Mouse (Mus musculus): Measurements from ENCODE around the gene Ndufv1. TPM values are rescaled to one million over a fixed set of nuclear protein-coding genes. Genes with fewer than 3 reads are reported as not detected.
A peak's percentile ranks its signal among the peaks of the same experiment; 100 is the strongest.

Gene Ndufv1
- polyA plus RNA-seq, 1 experiment from 2014 or later: 407 TPM

DNA sequence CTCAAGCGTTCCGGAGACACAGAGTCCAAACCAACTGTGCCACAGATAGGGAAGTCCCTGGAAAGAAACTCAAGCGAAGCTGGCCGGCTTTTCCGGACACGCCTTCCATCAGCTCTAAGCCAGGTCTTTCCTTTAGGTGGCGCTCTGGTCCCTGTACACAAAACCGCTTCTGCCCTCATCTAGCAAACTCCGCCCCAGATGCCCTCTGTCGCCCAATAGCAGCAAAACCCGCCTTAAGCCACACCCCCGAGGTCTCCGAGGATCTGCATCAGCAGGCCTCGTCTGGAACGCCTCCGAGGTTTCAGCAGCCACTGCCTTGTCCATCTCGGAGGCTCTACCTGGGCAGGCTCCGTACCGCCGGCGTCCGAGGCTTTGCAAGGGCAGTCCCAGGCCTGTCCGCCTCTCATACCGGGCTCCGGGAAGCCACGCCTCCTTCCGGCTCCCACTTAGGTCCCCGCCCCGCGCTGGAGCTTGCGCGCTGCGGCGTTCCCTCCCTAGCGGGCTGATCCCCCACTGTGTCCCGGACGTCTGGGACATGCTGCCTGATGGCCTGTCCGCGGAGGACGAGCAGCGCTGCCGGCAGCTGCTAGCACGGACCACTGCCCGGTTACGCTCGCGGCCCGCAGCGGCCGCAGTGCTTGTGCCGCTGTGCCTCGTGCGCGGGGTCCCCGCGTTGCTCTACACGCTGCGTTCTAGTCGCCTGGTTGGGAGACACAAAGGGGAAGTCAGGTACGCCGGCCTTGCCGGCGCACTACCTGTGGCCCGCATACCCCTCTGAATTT is 12.3 kb downstream of the Ndufv1 start, which contains the start of the genes Nudt8 and Gm49405:
Nudt8 (plus strand) TSS at position 462 of the 782 bp plus-strand sequence.
Gm49405 (plus strand) TSS at position 508 of the 782 bp plus-strand sequence.
- H3K9ac ChIP-seq: peak within 1 kb of the TSS; percentile 95
- 0 out of 2 replicates have a peak, but pooled peaks cover 4% of the 10 kb centered on the region for H3K27me3 ChIP-seq (replicated peaks)
- peaks cover 52% of the 10 kb centered on the region for H3K4me1 ChIP-seq
- peak within 1 kb of the TSS; percentile 98 for H3K27ac ChIP-seq (replicated peaks)
- H3K4me2 ChIP-seq: peak within 1 kb of the TSS; percentile 93
- ATAC-seq (ENCODE audit: extremely low read depth, insufficient number of reproducible peaks, low FRiP score, low TSS enrichment): peak; percentile 85
- H3K36me3 ChIP-seq: peaks cover 11% of the 10 kb centered on the region
- peak within 1 kb of the TSS; percentile 77 for H3K4me3 ChIP-seq
- H3K9me3 ChIP-seq: no peaks in the 10 kb centered on the region
- under 1% methylated on average over 64 of the region's 64 CpGs for WGBS

DNA sequence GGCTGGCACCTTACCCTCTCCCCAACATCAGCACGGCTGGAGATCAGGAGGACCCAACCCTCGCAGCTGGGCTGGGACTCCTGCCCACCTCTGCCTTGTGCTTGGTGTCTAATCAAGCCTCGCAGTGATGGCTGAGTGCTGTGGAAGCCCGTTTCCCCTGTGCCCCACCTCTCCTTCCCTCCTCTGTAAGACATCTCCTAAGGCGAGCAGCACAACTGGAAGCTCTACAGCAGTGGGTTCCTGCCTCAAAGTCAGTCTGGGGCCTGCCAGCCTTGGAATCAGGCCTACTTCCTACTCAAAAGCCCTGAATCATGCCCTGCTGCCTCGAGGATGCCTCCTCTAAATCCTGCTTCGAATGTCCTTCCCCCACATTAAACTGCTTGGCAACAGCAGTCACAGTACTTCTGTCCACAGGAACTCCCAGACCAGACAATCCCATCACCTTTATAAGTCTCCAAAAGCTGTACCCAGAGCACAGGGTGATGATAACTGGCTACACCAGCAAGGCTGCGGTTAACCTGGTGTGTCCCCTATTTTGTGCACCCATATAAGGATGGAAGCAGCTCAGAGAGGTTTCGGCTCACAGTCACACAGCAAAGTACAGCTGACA is 13.4 kb downstream of the Ndufv1 start:
- H3K9me3 ChIP-seq: no peaks in the 10 kb centered on the region
- H3K9ac ChIP-seq: peak overlapping the region; percentile 81
- 84% methylated on average over 9 of the region's 9 CpGs for WGBS
- H3K4me3 ChIP-seq: peak overlapping the region; percentile 77
- no peak overlapping the region for H3K27ac ChIP-seq (replicated peaks)
- ATAC-seq (ENCODE audit: extremely low read depth, insufficient number of reproducible peaks, low FRiP score, low TSS enrichment): no peak
- H3K4me2 ChIP-seq: peak overlapping the region; percentile 93
- H3K36me3 ChIP-seq: 0 out of 2 replicates have a peak, but pooled peaks cover under 1% of the 10 kb centered on the region
- 0 out of 2 replicates have a peak, but pooled peaks cover 4% of the 10 kb centered on the region for H3K27me3 ChIP-seq (replicated peaks)
- peaks cover 42% of the 10 kb centered on the region for H3K4me1 ChIP-seq

DNA sequence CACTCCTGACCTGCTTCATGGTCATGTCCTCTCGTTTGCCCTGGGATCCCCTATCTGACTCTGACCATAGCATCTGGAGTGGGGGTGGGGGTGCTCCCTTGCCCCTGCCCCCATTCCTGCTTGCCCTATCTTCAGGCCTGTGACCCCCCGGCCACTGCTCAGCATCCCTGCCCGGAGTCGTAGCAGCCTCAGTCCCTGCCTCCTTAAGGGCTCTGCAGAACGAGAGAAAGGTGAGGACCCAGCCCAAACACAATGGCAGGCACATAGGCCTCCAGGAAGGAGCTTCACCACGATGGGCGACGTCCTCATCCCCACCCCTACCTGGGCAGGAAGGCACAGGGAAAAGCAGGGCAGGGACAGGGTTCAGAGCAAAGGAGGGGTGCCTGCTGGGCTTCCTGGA is 14.3 kb downstream of the Ndufv1 start:
- Histone ChIP-seq H3K27ac (replicated peaks) (no peak overlapping the region), H3K9me3 (no peaks in the 10 kb centered on the region), H3K36me3 (no peaks in the 10 kb centered on the region), H3K4me2 (no peak overlapping the region), H3K4me3 (no peak overlapping the region), H3K4me1 (peaks cover 33% of the 10 kb centered on the region), H3K9ac (no peak overlapping the region), H3K27me3 (replicated peaks) (peaks cover 4% of the 10 kb centered on the region; the same call in 1 of the 2 replicates)
- ATAC-seq (ENCODE audit: extremely low read depth, insufficient number of reproducible peaks, low FRiP score, low TSS enrichment): no peak
- 68% methylated on average over 8 of the region's 8 CpGs for WGBS

DNA sequence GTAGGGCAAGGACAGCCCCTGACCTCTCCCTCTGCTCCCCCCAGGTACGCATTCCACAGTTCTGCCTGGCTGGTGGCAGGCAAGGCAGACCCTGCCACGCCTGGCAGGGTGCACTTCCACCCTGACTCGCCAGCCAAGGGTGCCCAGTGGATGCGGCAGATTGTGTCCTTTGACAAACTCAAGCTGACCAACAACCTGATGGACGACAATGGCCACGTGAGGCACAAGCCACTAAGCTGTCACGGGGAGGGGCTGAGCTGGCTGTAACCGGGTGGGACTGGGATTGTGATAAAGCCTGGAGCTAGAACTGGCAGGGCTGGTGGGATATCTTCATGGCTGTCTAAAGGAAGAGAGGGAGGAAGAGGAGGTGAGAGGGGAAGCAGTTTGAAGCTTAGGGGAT is 15.4 kb downstream of the Ndufv1 start:
- no peaks in the 10 kb centered on the region for H3K9me3 ChIP-seq
- H3K9ac ChIP-seq: peak overlapping the region; percentile 6; the same call in 1 of the 2 replicates
- H3K4me1 ChIP-seq: peaks cover 24% of the 10 kb centered on the region
- H3K4me3 ChIP-seq: no peak overlapping the region
- no peak overlapping the region for H3K27ac ChIP-seq (replicated peaks)
- ATAC-seq (ENCODE audit: extremely low read depth, insufficient number of reproducible peaks, low FRiP score, low TSS enrichment): no peak
- no peaks in the 10 kb centered on the region for H3K36me3 ChIP-seq
- H3K27me3 ChIP-seq (replicated peaks): peaks cover 4% of the 10 kb centered on the region; the same call in 1 of the 2 replicates
- no peak overlapping the region for H3K4me2 ChIP-seq
- 45% methylated on average over 8 of the region's 8 CpGs for WGBS

DNA sequence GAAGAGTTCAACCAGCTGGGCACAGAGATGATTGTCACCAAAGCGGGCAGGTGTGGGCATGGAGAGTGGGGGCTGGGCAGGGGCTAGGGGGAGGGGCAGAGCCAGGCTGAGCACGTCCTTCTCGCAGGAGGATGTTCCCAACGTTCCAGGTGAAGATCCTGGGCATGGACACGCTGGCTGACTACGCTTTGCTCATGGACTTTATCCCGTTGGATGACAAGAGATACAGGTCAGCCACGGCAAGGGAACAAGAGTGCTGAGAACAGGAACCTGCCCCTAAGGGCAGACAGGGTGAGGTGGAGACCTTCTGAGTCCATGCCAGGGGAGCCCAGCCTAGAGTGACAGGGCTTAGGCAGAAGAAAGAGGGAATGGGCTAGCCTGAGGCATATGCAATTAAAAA is 15.9 kb downstream of the Ndufv1 start:
- H3K36me3 ChIP-seq: no peaks in the 10 kb centered on the region
- H3K4me2 ChIP-seq: no peak overlapping the region
- H3K9me3 ChIP-seq: no peaks in the 10 kb centered on the region
- H3K27ac ChIP-seq (replicated peaks): no peak overlapping the region
- 68% methylated on average over 8 of the region's 8 CpGs for WGBS
- no peak overlapping the region for H3K9ac ChIP-seq
- no peak for ATAC-seq (ENCODE audit: extremely low read depth, insufficient number of reproducible peaks, low FRiP score, low TSS enrichment)
- H3K4me1 ChIP-seq: peaks cover 19% of the 10 kb centered on the region
- H3K4me3 ChIP-seq: no peak overlapping the region
- H3K27me3 ChIP-seq (replicated peaks): peaks cover 4% of the 10 kb centered on the region; the same call in 1 of the 2 replicates

DNA sequence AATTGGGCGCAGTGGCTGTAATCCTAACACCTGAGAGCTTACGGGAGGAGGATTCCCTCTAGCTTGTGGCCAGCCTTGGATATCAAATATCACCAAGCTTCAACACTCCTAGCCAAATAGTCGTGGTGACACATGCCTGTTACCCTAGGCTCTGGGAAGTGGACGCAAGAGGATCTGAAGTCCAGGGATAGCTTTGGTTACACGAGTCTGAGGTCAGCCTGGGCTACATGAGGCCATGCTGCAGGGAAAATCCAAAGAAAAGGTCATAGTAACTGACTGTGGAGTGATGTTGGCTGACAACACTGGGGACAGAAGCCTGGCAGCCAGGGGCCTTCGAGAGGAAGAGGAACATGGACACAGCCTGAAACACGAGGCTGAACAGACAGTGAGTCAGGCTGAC is 16.5 kb downstream of the Ndufv1 start:
- peaks cover 13% of the 10 kb centered on the region for H3K4me1 ChIP-seq
- no peak overlapping the region for H3K27ac ChIP-seq (replicated peaks)
- peaks cover 4% of the 10 kb centered on the region; the same call in 1 of the 2 replicates for H3K27me3 ChIP-seq (replicated peaks)
- ATAC-seq (ENCODE audit: extremely low read depth, insufficient number of reproducible peaks, low FRiP score, low TSS enrichment): no peak
- WGBS: 57% methylated on average over 7 of the region's 7 CpGs
- H3K4me2 ChIP-seq: no peak overlapping the region
- no peaks in the 10 kb centered on the region for H3K9me3 ChIP-seq
- H3K4me3 ChIP-seq: no peak overlapping the region
- no peak overlapping the region for H3K9ac ChIP-seq
- no peaks in the 10 kb centered on the region for H3K36me3 ChIP-seq

DNA sequence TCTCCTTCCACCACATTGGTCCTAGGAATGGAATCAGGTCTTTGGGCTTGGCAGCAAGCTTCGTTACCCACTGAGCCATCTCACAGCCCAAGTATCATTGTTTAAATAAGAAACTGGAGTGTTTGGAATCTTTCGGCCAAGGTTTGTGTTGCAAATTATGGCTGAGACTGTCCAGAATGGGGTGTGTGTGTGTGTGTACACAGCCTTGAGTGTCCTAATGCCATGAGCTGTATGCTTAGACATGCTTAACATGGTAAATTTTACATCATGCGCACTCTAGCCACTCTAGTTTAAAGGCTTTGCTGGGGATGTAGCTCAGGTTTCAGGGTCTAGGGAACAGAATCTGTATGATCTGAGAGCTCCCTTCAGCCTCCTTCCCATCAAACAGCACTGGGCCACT is 17.1 kb downstream of the Ndufv1 start:
- Histone ChIP-seq H3K36me3 (no peaks in the 10 kb centered on the region), H3K4me3 (no peak overlapping the region), H3K27me3 (replicated peaks) (peaks cover 4% of the 10 kb centered on the region; the same call in 1 of the 2 replicates), H3K4me1 (peaks cover 9% of the 10 kb centered on the region), H3K4me2 (no peak overlapping the region), H3K9ac (no peak overlapping the region), H3K27ac (replicated peaks) (no peak overlapping the region), H3K9me3 (no peaks in the 10 kb centered on the region)
- 82% methylated on average over 3 of the region's 3 CpGs for WGBS
- no peak for ATAC-seq (ENCODE audit: extremely low read depth, insufficient number of reproducible peaks, low FRiP score, low TSS enrichment)

DNA sequence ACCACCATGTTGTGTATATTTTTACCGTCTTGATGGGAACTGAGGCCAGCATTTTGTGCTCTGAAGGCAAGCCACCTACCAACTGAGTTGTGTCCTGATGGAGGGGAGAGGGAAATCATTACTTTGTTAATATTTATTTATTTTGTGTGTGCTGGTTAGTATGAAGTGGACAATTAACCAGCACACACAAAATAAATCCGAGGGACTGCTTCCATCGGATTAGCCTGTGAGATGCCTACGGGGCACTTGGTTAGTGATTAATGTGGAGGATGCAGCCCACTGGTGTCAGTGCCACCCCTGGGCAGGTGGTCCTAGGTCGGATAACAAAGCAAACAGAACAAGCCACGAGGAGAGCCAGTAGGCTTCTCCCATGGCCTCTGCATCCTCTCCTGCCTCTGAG is 17.7 kb downstream of the Ndufv1 start:
- H3K27me3 ChIP-seq (replicated peaks): peaks cover 4% of the 10 kb centered on the region; the same call in 1 of the 2 replicates
- no peaks in the 10 kb centered on the region for H3K36me3 ChIP-seq
- peaks cover 9% of the 10 kb centered on the region for H3K4me1 ChIP-seq
- H3K9ac ChIP-seq: no peak overlapping the region
- no peaks in the 10 kb centered on the region for H3K9me3 ChIP-seq
- H3K4me2 ChIP-seq: no peak overlapping the region
- ATAC-seq (ENCODE audit: extremely low read depth, insufficient number of reproducible peaks, low FRiP score, low TSS enrichment): no peak
- 70% methylated on average over 6 of the region's 6 CpGs for WGBS
- H3K4me3 ChIP-seq: no peak overlapping the region
- no peak overlapping the region for H3K27ac ChIP-seq (replicated peaks)

DNA sequence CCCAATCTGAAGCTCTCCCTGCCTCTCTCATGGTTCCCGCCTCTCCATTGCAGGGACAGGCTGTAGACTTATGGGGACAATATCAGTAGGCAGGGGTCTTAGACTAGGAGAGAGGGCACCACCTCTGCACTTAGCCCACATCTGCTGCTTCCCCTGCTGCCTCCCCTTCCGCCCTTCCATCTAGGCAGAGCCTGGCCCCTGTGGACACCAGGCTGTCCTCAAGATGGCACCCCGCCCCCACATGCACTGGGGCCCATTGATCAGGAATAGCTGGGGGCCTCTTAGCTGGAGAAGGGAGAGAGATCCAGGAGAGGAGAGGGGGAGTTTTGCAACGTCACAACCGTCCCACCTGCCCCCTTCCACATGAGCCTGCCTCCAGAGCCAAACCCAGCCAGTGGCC is 20.2 kb downstream of the Ndufv1 start, which contains the start of gene Tbx10:
Tbx10 (plus strand) TSS at position 337 of the 400 bp plus-strand sequence.
- H3K27ac ChIP-seq (replicated peaks): no peak within 1 kb of the TSS
- H3K9ac ChIP-seq: no peak within 1 kb of the TSS
- H3K4me2 ChIP-seq: no peak within 1 kb of the TSS
- H3K36me3 ChIP-seq: peaks cover 4% of the 10 kb centered on the region; the same call in 1 of the 2 replicates
- 43% methylated on average over 5 of the region's 5 CpGs for WGBS
- H3K27me3 ChIP-seq (replicated peaks): peaks cover 4% of the 10 kb centered on the region; the same call in 1 of the 2 replicates
- H3K4me3 ChIP-seq: no peak within 1 kb of the TSS
- no peak for ATAC-seq (ENCODE audit: extremely low read depth, insufficient number of reproducible peaks, low FRiP score, low TSS enrichment)
- 0 out of 2 replicates have a peak, but pooled peaks cover 3% of the 10 kb centered on the region for H3K9me3 ChIP-seq
- peaks cover 3% of the 10 kb centered on the region; the same call in 1 of the 2 replicates for H3K4me1 ChIP-seq

DNA sequence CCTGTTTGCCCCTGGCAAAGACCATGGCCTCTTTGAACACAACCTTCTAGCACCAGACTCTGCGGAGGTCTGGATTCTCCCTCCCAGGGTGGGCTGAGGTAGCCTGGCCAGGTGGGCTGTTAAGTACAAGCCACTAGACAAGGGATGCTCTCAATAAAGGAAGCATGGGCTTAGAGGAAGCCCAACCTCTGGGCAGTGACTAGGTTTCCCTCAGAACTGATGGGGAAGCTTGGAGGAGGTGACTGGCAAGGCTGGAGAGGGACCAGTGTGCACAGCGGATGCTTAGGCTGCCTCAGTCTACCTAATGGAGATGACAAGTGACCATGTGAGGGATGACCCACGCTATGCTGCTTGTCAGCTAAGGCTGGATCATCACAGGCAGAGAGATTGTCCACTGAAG is 20.6 kb downstream of the Ndufv1 start:
- WGBS: 83% methylated on average over 3 of the region's 3 CpGs
- peaks cover 4% of the 10 kb centered on the region; the same call in 1 of the 2 replicates for H3K27me3 ChIP-seq (replicated peaks)
- no peak overlapping the region for H3K9ac ChIP-seq
- 0 out of 2 replicates have a peak, but pooled peaks cover 3% of the 10 kb centered on the region for H3K9me3 ChIP-seq
- H3K27ac ChIP-seq (replicated peaks): no peak overlapping the region
- peaks cover 4% of the 10 kb centered on the region; the same call in 1 of the 2 replicates for H3K36me3 ChIP-seq
- H3K4me2 ChIP-seq: no peak overlapping the region
- no peak for ATAC-seq (ENCODE audit: extremely low read depth, insufficient number of reproducible peaks, low FRiP score, low TSS enrichment)
- peaks cover 7% of the 10 kb centered on the region for H3K4me1 ChIP-seq
- H3K4me3 ChIP-seq: no peak overlapping the region

DNA sequence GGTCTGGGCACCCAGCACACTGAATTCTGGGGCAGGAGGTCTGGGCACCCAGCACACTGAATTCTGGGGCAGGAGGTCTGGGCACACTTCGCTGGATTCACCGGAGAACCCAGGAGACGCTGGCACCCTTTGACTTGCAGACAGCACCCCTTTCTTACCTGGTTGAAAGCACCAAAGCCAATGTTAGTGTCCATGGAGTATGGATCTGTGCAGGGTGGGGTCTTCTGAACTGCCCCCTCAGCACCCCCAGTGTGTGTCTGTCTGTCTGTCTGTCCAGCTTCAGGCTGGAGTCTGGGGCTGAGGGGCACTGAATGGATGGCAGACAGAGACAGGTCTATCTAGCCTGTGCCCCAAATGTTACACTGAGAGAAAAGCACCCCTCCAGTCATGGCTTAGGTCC is 21.0 kb downstream of the Ndufv1 start:
- H3K4me3 ChIP-seq: no peak overlapping the region
- ATAC-seq (ENCODE audit: extremely low read depth, insufficient number of reproducible peaks, low FRiP score, low TSS enrichment): no peak
- H3K4me2 ChIP-seq: no peak overlapping the region
- 0 out of 2 replicates have a peak, but pooled peaks cover 3% of the 10 kb centered on the region for H3K9me3 ChIP-seq
- H3K27ac ChIP-seq (replicated peaks): no peak overlapping the region
- peaks cover 3% of the 10 kb centered on the region; the same call in 1 of the 2 replicates for H3K27me3 ChIP-seq (replicated peaks)
- WGBS: 82% methylated on average over 3 of the region's 3 CpGs
- H3K4me1 ChIP-seq: peaks cover 11% of the 10 kb centered on the region
- H3K36me3 ChIP-seq: peaks cover 4% of the 10 kb centered on the region; the same call in 1 of the 2 replicates
- H3K9ac ChIP-seq: no peak overlapping the region

All from heart, embryonic 13.5 days (tissue).